Mouse (Mus musculus): ENCODE measurements around the gene Ccdc180.

The Ccdc180 gene

GRCm38 (mm10) chr4:45911876-45912275, 21.8 kb downstream of the Ccdc180 start:
- DNase-seq = no peak

GRCm38 (mm10) chr4:45917091-45917490, 27.0 kb downstream of the Ccdc180 start:
- no peak for DNase-seq

DNA sequence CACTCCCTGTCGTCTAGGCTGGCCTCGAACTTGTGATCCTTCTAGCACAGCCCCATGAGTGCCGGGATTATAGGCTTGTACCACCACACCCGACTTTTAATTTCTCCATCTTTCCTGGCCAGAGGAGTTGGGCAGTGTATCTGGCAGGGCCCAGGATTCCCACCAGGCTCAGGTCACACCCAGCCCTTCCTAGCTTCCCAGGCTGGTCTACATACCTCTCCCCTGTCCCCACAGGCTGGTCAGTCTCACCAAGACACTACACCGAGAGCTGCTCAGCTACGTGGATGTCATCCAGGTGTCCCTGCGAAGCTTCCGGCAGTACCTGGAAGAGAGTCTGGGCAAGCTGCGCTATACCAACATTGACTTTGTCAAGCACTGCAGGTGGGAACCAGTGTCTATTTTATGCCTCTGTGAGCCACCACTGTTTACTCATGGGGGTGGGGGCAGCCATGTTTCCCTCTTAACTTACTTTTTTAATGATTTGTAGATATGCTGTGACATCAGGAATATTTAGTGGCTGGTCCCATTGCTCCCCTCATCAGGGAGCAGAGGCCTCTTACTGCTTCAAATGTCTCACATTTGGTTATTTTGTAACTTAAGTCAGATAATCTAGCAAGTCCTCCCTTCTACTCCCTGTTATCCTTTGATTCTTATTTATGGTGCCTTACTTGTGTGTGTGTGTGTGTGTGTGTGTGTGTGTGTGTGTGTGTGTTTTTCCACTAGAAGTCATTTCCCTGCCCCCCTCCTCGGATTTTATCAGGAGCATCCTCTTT, 31.7 kb downstream of the Ccdc180 start:
- no peak for DNase-seq

GRCm38 (mm10) chr4:45924011-45924410, 33.9 kb downstream of the Ccdc180 start:
- no peak for DNase-seq

DNA sequence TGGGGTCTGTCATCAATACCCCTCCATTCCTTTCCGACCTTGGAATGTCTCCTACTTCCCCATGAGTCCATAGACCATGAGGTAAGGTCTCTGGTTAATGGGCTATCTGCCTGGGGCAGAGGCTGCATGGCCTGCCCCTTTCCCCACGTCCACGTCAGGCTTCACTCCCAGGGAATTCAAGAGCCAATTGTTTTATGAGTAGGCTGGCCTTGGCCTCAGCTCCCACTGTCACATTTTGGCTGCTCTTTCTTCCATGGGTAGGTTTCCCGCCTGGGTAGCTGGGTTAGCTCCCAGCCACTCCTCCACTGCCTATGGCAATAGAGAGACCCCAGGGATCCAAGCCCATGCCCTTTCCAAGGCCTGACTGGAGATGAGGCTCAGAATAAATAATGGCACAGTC, 38.5 kb downstream of the Ccdc180 start:
- DNase-seq = no peak

GRCm38 (mm10) chr4:45941628-45942044, 51.5 kb downstream of the Ccdc180 start:
- DNase-seq = peak; percentile 75

- DNase-seq = no peak
Measured at GRCm38 (mm10) chr4:45947729-45948128, 57.6 kb downstream of the Ccdc180 start.

DNA sequence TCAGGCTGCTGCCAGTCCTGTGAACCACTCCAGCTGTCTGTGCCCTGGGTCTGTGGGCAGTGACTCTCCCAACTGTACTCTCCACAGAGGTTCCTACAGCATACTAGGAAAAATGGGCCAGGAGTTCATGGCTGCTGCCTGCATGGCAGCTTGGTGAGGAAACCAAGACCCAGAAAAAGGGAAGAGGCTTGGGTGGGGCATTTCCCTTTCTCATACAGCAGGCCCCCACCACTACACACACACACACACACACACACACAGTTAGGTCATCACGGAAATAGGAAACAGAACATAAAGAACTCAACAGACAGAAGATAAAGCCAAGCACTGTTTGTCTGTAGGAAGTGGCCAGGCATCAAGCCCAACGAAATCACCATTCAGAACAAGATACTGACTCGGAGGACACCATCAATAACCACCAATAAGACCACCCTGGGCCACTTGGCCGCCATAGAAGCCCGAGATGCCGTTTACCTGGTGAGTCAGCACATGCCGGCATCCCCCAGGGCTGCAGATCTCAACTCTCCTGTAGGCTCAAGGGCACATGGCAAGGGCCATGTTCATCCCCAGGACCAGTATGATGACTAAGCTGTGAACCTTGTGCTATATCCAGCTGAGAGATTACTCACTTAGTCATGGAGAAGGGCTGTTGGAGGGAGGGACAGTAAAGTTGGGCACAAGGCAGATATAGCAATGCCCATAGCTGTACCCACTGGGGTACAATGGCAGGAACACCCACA, 59.2 kb downstream of the Ccdc180 start:
- DNase-seq = no peak

DNA sequence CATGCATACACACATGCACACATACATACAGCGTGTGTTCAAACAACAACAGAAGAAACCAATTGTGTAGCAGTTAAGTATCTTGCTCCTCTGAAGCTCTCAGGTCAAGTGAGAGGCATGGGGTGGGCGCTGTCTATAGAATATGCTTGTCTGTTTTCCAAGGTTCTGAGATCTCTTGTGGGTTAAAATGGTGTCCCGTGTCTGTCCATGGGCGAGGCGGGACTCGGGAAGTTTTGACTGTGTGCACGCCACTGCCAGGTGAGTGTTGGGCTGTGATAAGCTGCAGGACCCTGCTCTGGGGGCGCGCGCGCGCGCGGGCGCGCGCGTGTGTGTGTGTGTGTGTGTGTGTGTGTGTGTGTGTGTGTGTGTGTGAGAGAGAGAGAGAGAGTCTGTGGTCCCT, 61.7 kb downstream of the Ccdc180 start:
- DNase-seq = no peak

- no peak for DNase-seq
Measured at GRCm38 (mm10) chr4:45953025-45953919, 63.2 kb downstream of the Ccdc180 start.

DNA sequence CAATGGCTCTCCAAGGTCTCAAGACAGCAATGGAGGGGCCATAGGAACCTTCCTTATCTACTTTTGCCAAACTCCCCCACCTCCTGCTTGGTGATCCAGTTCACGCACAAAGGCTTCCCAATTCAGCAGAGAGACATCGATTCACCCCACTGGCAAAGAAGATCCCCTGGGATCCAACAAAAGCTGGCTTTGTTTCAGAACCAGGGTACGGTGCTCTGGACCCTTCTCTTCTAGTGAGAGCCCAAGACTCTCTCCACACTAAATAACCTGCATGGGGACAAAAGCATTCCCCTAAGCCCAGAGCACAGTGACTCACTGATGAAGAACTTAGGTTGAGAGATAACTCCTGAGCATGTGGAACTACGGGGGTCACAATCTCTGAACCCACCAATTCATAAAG, 65.1 kb downstream of the Ccdc180 start:
- DNase-seq = no peak

DNA sequence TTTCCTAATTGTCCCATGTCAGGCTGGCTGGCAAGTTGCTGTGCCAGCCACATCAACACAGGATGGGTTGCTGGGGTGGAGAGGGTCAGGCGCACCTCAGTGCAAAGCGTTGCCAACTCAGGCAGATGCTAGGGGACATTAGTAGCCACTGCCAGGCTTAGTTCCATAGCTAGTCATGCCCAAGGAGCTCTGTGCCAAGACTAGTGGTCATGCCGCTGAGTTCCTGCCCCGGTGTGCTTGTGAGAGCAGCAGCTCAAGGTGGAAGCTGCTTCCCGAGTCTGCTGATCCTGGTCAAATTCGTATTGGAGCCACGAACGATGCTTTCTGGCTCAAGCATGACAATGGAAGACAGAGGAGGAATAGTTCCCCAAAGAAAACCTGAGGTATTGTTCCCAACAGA, 66.0 kb downstream of the Ccdc180 start:
- DNase-seq = no peak

GRCm38 (mm10) chr4:45956706-45957105, 66.6 kb downstream of the Ccdc180 start:
- no peak for DNase-seq

DNA sequence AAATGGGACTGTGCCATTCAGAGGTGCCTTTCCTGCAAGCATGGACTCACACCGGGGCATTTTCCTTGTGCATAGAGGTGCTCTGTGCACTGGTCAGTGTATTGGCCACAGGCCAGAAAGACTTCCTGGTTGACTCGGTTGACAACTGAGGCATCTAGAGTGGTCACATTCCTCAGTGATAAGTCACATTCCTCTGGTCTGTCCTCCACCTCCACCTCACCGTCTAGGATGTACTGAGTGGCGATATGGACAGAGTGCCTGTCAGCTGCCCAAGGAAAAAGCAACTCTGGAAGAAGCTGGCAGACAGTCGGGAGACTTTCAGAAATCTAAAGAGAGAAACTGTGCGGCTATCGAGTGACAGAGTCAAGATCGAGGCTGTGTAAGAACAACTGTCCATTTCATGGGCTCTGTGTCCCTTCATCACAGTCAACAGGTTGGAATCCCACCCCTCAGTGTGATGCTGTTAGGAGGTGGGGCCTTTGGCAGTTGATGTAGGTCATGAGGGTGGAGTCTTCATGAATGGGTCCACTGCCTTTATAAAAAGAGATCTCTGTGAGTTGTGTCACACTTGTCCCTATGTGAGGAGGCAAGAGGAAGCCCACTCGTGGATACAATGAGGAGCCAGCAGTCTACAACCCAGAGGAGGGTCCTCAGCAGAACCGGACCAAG, 74.8 kb downstream of the Ccdc180 start, which contains the start of gene Tdrd7:
Gene Tdrd7, plus strand, starts transcription at position 564 of the 669 bp plus-strand sequence.
- DNase-seq = no peak

GRCm38 (mm10) chr4:45965737-45966447, 75.8 kb downstream of the Ccdc180 start:
- DNase-seq = no peak

- DNase-seq = no peak
Measured at GRCm38 (mm10) chr4:45966716-45967115, 76.6 kb downstream of the Ccdc180 start.

GRCm38 (mm10) chr4:45967479-45968341, 77.6 kb downstream of the Ccdc180 start:
- DNase-seq = peak; percentile 10

DNA sequence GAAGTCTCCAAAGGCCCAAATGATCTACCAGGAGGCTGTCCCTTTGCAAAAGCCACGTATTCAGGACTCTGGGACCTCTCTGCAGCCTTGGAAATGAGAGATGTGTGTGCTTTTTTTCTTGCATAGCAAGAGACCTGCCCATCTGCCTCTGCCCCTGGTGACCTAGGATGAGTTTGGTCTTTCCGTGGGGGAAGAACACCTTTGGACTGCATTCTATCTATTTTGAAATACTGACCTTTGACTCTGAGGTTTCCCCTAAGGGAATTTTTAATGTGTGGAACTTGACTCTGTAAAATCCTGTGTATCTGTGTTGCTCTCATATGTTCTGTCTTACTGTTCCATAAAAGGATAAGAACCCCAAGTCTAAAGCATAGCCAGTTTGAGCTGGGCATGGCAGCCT, 78.9 kb downstream of the Ccdc180 start:
- no peak for DNase-seq

DNA sequence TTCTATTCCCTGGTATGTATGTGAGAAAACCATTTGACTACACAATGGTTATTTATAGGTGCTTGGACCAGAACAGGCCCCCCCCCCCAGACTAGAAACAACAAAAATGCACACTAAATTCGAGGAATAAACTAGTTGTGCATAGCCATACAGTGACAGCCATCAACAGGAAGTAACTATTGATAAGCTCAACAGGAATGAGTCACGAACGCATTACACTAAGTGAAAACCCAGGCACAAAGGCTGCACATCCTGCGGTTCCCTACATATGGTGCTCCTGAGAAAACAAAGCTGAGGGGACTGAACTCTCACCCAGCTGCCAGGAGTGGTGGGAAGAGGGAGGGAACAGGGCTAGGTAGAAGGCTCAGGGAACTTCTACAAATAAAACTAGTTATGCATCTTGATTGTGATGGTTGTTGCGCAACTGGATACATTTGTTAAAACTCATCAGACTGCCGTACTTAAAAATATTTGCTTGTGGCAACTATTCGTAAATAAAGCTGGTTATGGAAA, 80.0 kb downstream of the Ccdc180 start:
- no peak for DNase-seq

- peak; percentile 97 for DNase-seq
Measured at GRCm38 (mm10) chr4:45971806-45972447, 81.8 kb downstream of the Ccdc180 start.
